Mouse (Mus musculus): ENCODE measurements at regions not wholly inside any gene's neighbourhood (a gene's known extent, or its start where the extent isn't known, plus 50 kb on each side); places are given as distances from the start of the nearest gene placed in this dataset.
A peak's percentile ranks its signal among the peaks of the same experiment; 100 is the strongest.

- no peak overlapping the region for H3K4me2 ChIP-seq
- H3K9ac ChIP-seq (ENCODE audit: low read depth, low read length) = no peak overlapping the region
- H3K27ac ChIP-seq (ENCODE audit: low read depth, low read length) = no peak overlapping the region
- no peaks in the 10 kb centered on the region for H3K4me1 ChIP-seq (ENCODE audit: control insufficient read depth, insufficient read depth, low read length)
- H3K9me3 ChIP-seq (replicated peaks; ENCODE audit: control insufficient read depth, low read length) = no peaks in the 10 kb centered on the region
- no peak overlapping the region for H3K4me3 ChIP-seq (ENCODE audit: low read depth, low read length)
- ATAC-seq (replicated peaks; ENCODE audit: insufficient number of reproducible peaks, low FRiP score, low TSS enrichment) = no peak
- 88% methylated on average over 3 of the region's 3 CpGs for WGBS (ENCODE audit: insufficient replicate concordance)
- H3K36me3 ChIP-seq (ENCODE audit: control insufficient read depth, insufficient read depth, low read length) = no peaks in the 10 kb centered on the region
- H3K27me3 ChIP-seq (ENCODE audit: control insufficient read depth, insufficient read depth, low read length) = no peaks in the 10 kb centered on the region
Measured at GRCm38 (mm10) chr14:76928706-76929105, 107.9 kb upstream of the Ccdc122 start.

DNA sequence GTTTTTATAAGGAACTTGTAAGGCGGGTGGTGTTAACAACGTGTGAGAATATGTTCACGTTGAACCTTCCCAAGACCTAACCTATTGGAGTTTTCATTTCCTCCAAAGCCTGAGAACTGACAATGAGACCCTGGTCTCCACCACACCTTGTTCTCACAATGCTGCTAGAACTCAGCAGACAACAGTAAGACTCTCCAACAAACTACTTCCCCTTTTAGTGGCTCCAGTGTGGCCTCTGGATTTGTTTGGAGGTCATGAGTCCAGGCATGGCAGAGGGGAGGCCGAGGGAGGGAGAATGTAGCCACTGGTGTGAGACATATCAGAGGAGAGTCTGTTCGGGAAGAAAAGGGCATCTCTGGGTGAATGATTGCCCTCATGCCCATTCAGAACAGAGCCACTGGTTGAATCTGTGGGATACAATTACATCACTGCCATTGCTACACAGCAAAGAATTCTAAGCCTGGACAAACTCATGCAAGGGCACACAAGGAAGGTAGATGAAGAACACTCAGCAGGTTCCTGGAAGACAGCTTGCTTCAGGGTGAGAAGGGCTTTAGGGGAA lies 109.2 kb upstream of the Ccdc122 start:
- no peak overlapping the region for H3K4me3 ChIP-seq (ENCODE audit: low read depth, low read length)
- H3K27ac ChIP-seq (ENCODE audit: low read depth, low read length) = no peak overlapping the region
- no peak for ATAC-seq (replicated peaks; ENCODE audit: insufficient number of reproducible peaks, low FRiP score, low TSS enrichment)
- H3K36me3 ChIP-seq (ENCODE audit: control insufficient read depth, insufficient read depth, low read length) = no peaks in the 10 kb centered on the region
- WGBS (ENCODE audit: insufficient replicate concordance) = 66% methylated on average over 5 of the region's 5 CpGs
- H3K4me2 ChIP-seq = no peak overlapping the region
- no peaks in the 10 kb centered on the region for H3K4me1 ChIP-seq (ENCODE audit: control insufficient read depth, insufficient read depth, low read length)
- H3K9ac ChIP-seq (ENCODE audit: low read depth, low read length) = no peak overlapping the region
- no peaks in the 10 kb centered on the region for H3K27me3 ChIP-seq (ENCODE audit: control insufficient read depth, insufficient read depth, low read length)
- no peaks in the 10 kb centered on the region for H3K9me3 ChIP-seq (replicated peaks; ENCODE audit: control insufficient read depth, low read length)

- no peaks in the 10 kb centered on the region for H3K27me3 ChIP-seq (ENCODE audit: control insufficient read depth, insufficient read depth, low read length)
- no peak overlapping the region for H3K9ac ChIP-seq (ENCODE audit: low read depth, low read length)
- no peak overlapping the region for H3K4me2 ChIP-seq
- no peaks in the 10 kb centered on the region for H3K9me3 ChIP-seq (replicated peaks; ENCODE audit: control insufficient read depth, low read length)
- no peaks in the 10 kb centered on the region for H3K4me1 ChIP-seq (ENCODE audit: control insufficient read depth, insufficient read depth, low read length)
- no peaks in the 10 kb centered on the region for H3K36me3 ChIP-seq (ENCODE audit: control insufficient read depth, insufficient read depth, low read length)
- H3K27ac ChIP-seq (ENCODE audit: low read depth, low read length) = no peak overlapping the region
- WGBS (ENCODE audit: insufficient replicate concordance) = 80% methylated on average over 7 of the region's 7 CpGs
- no peak for ATAC-seq (replicated peaks; ENCODE audit: insufficient number of reproducible peaks, low FRiP score, low TSS enrichment)
- H3K4me3 ChIP-seq (ENCODE audit: low read depth, low read length) = no peak overlapping the region
Measured at GRCm38 (mm10) chr14:76926416-76926815, 110.2 kb upstream of the Ccdc122 start.

GRCm38 (mm10) chr14:76922399-76922939 lies 114.1 kb upstream of the Ccdc122 start:
- Histone ChIP-seq H3K4me1 (ENCODE audit: control insufficient read depth, insufficient read depth, low read length) (no peaks in the 10 kb centered on the region), H3K36me3 (ENCODE audit: control insufficient read depth, insufficient read depth, low read length) (no peaks in the 10 kb centered on the region), H3K9ac (ENCODE audit: low read depth, low read length) (no peak overlapping the region), H3K4me3 (ENCODE audit: low read depth, low read length) (no peak overlapping the region), H3K4me2 (no peak overlapping the region), H3K27ac (ENCODE audit: low read depth, low read length) (no peak overlapping the region), H3K9me3 (replicated peaks; ENCODE audit: control insufficient read depth, low read length) (no peaks in the 10 kb centered on the region), H3K27me3 (ENCODE audit: control insufficient read depth, insufficient read depth, low read length) (no peaks in the 10 kb centered on the region)
- no peak for ATAC-seq (replicated peaks; ENCODE audit: insufficient number of reproducible peaks, low FRiP score, low TSS enrichment)
- 74% methylated on average over 6 of the region's 6 CpGs for WGBS (ENCODE audit: insufficient replicate concordance)

GRCm38 (mm10) chr14:76918091-76918490 lies 118.5 kb upstream of the Ccdc122 start:
- Histone ChIP-seq H3K9me3 (replicated peaks; ENCODE audit: control insufficient read depth, low read length) (no peaks in the 10 kb centered on the region), H3K36me3 (ENCODE audit: control insufficient read depth, insufficient read depth, low read length) (no peaks in the 10 kb centered on the region), H3K27me3 (ENCODE audit: control insufficient read depth, insufficient read depth, low read length) (no peaks in the 10 kb centered on the region), H3K4me3 (ENCODE audit: low read depth, low read length) (no peak overlapping the region), H3K4me2 (no peak overlapping the region), H3K27ac (ENCODE audit: low read depth, low read length) (no peak overlapping the region), H3K4me1 (ENCODE audit: control insufficient read depth, insufficient read depth, low read length) (peaks cover under 1% of the 10 kb centered on the region), H3K9ac (ENCODE audit: low read depth, low read length) (no peak overlapping the region)
- ATAC-seq (replicated peaks; ENCODE audit: insufficient number of reproducible peaks, low FRiP score, low TSS enrichment) = no peak
- WGBS (ENCODE audit: insufficient replicate concordance) = 62% methylated on average over 3 of the region's 3 CpGs

GRCm38 (mm10) chr14:76917139-76917929 lies 119.2 kb upstream of the Ccdc122 start:
- Histone ChIP-seq H3K4me3 (ENCODE audit: low read depth, low read length) (no peak overlapping the region), H3K4me1 (ENCODE audit: control insufficient read depth, insufficient read depth, low read length) (peaks cover 8% of the 10 kb centered on the region), H3K4me2 (no peak overlapping the region), H3K27me3 (ENCODE audit: control insufficient read depth, insufficient read depth, low read length) (no peaks in the 10 kb centered on the region), H3K36me3 (ENCODE audit: control insufficient read depth, insufficient read depth, low read length) (no peaks in the 10 kb centered on the region), H3K9me3 (replicated peaks; ENCODE audit: control insufficient read depth, low read length) (no peaks in the 10 kb centered on the region), H3K27ac (ENCODE audit: low read depth, low read length) (no peak overlapping the region), H3K9ac (ENCODE audit: low read depth, low read length) (no peak overlapping the region)
- no peak for ATAC-seq (replicated peaks; ENCODE audit: insufficient number of reproducible peaks, low FRiP score, low TSS enrichment)
- 73% methylated on average over 10 of the region's 10 CpGs for WGBS (ENCODE audit: insufficient replicate concordance)

DNA sequence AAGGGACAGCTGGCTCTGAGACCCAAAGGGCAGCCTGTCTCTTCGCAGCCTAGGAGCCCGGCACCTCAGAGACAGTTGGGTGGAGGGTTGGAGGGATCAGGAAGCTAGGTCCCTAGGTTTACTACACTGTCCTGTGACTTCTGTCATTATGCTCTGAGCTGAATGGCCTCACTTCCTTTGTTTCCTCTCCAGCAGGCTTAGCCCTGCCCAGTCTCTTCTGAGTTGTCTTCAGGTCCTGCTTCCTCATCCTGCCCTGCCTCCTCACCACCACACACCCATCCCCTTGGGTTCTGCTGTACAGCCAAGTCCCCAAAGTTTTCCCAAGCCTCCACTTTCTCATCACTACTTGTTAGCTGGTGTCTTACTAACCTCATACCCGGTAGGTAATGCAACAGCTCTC lies 122.7 kb upstream of the Ccdc122 start:
- WGBS (ENCODE audit: insufficient replicate concordance) = 92% methylated on average over 3 of the region's 3 CpGs
- Histone ChIP-seq H3K27ac (ENCODE audit: low read depth, low read length) (no peak overlapping the region), H3K9me3 (replicated peaks; ENCODE audit: control insufficient read depth, low read length) (no peaks in the 10 kb centered on the region), H3K9ac (ENCODE audit: low read depth, low read length) (no peak overlapping the region), H3K4me1 (ENCODE audit: control insufficient read depth, insufficient read depth, low read length) (peaks cover 8% of the 10 kb centered on the region), H3K4me3 (ENCODE audit: low read depth, low read length) (no peak overlapping the region), H3K4me2 (no peak overlapping the region), H3K36me3 (ENCODE audit: control insufficient read depth, insufficient read depth, low read length) (no peaks in the 10 kb centered on the region), H3K27me3 (ENCODE audit: control insufficient read depth, insufficient read depth, low read length) (no peaks in the 10 kb centered on the region)
- ATAC-seq (replicated peaks; ENCODE audit: insufficient number of reproducible peaks, low FRiP score, low TSS enrichment) = no peak

DNA sequence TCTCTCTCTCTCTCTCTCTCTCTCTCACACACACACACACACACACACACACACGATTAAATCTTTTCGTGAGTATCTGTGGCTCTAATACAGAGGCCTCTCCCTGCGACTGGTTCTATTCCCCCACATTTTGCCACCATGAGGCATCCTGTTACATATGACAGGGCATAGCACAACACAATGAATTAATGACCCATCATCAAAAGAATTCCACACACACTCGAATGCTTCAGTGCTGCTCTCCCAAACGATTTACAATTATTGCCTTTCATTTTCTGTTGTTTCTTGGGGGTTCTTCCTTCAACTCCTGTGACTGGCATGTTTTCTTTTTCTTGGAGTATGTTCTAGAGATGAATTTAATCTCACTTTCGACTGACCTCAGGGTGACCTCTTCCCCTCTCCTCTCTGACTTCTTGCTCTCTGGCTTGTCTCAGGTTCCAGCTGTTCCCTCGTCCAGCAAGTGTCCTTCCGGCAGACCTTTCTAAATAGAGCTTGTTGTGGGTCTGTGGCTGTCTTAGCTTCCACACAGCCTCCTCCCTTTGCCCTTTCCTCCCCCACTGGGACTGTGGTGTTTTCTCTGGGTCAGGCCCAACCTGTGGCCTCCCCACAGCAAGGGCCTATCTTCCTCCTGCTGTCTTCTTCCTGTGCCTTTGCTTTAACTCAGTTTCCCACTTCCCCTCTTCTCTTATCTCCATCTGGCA lies 124.1 kb upstream of the Ccdc122 start:
- Histone ChIP-seq H3K36me3 (ENCODE audit: control insufficient read depth, insufficient read depth, low read length) (no peaks in the 10 kb centered on the region), H3K27ac (ENCODE audit: low read depth, low read length) (0 out of 2 replicates have a peak overlapping the region, but pooled peaks have one; percentile 43), H3K4me2 (no peak overlapping the region), H3K9ac (ENCODE audit: low read depth, low read length) (no peak overlapping the region), H3K9me3 (replicated peaks; ENCODE audit: control insufficient read depth, low read length) (no peaks in the 10 kb centered on the region), H3K4me1 (ENCODE audit: control insufficient read depth, insufficient read depth, low read length) (peaks cover 8% of the 10 kb centered on the region), H3K27me3 (ENCODE audit: control insufficient read depth, insufficient read depth, low read length) (no peaks in the 10 kb centered on the region), H3K4me3 (ENCODE audit: low read depth, low read length) (no peak overlapping the region)
- WGBS (ENCODE audit: insufficient replicate concordance) = 29% methylated on average over 8 of the region's 8 CpGs
- ATAC-seq (replicated peaks; ENCODE audit: insufficient number of reproducible peaks, low FRiP score, low TSS enrichment) = peak; percentile 63; the same call in 1 of the 2 replicates
